Mouse (Mus musculus) adrenal gland, postnatal 14 days (tissue): ENCODE results near the gene Cgnl1. TPM values are rescaled to one million over a fixed set of nuclear protein-coding genes. Genes with fewer than 3 reads are reported as not detected.

ENCODE experiments used
- total RNA-seq: library from RNA; stranded (reverse); gene quantifications from 2 replicates; pipeline ENCODE4 v1.2.3, GENCODE M21; 2021

The Cgnl1 gene
- total RNA-seq, 1 experiment from 2014 or later, result 67.3 TPM

Other genes with a start within 250 kb of the Cgnl1 start
- gene Myzap, start 179.2 kb downstream of the Cgnl1 start, total RNA-seq, result 9.4 and 15.2 TPM in 2 replicates